Mouse (Mus musculus): ENCODE measurements around the gene Lrrc8a.

DNA sequence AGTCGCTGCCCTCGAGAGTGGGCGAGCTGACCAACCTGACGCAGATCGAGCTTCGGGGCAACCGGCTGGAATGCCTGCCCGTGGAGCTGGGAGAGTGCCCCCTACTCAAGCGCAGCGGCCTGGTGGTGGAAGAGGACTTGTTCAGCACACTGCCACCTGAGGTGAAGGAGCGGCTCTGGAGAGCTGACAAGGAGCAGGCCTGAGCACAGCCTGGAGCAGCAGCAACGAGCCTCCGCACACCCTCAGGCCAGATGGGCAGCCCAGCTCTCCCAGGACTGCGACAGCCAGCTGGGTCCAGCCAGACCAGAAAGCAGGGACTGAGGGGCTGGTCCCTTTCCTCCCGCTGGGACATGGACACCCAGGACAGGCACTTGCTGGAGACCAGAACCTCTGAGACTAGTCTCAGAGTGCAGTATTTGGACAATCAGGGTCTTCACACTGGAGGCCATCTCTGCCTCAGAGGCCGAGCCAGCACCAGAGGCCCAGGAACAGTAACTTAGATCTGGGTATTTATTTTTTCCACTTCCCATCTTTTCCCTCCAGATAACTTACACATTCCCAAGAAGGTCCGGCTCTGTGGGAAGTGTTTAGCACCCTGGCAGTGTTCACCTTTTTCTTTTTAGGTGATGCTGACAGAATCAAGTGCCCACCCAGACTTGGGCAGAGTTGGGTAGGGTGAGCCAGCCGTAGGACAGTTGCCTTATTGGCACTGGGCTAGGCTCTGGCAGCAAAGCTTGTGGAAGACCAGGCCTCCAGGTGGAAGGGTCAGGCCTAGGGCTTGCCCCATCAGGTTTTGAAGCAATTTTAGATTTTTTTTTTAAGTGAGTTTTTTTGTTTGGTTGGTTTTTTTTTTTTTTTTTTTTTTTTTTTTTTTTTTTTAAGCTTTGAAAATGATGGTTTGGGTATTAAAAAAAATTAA, 24.7 kb downstream of the Lrrc8a start:
- TF ChIP-seq CTCF (conservative IDR thresholded peaks at IDR 0.05; ENCODE audit: insufficient read depth, insufficient read length, low read depth, low read length), result no peak
- TF ChIP-seq POLR2A (IDR thresholded peaks at IDR 0.05; ENCODE audit: low read depth, low read length), result no peak

All from kidney, adult 2 months (tissue).